Mouse (Mus musculus) brown adipose tissue, adult 24 weeks (tissue): ENCODE data around the gene Arsj. TPM values are rescaled to one million over a fixed set of nuclear protein-coding genes. Genes with fewer than 3 reads are reported as not detected.

ENCODE experiments used
- H3K27ac ChIP-seq: fragments of 200-500 bp; replicated peaks from 2 replicates; pipeline ENCODE4 v1.5.1; 2012; ENCODE audit warnings: low read depth, mild to moderate bottlenecking, low read length
- H3K4me1 ChIP-seq: fragments of 200-500 bp; 2 replicates; pipeline ENCODE4 v1.6.1; 2012; ENCODE audit warnings: low read length, mixed read lengths; ENCODE audit not compliant: control insufficient read depth, insufficient read depth, insufficient read length
- H3K4me3 ChIP-seq: fragments of 200-500 bp; 2 replicates; pipeline ENCODE4 v1.5.1; 2012; ENCODE audit warnings: low read depth, mild to moderate bottlenecking, low read length, moderate library complexity; ENCODE audit not compliant: insufficient read depth
- polyA plus RNA-seq: library from polyadenylated mRNA; stranded (reverse); fragments of >200 nt; gene quantifications from 2 replicates; pipeline ENCODE4 v1.2.4, GENCODE M21; 2012; ENCODE audit not compliant: missing spikeins, insufficient read depth, insufficient read length

Gene Arsj
- polyA plus RNA-seq, 1 experiment: 0.36 TPM

DNA sequence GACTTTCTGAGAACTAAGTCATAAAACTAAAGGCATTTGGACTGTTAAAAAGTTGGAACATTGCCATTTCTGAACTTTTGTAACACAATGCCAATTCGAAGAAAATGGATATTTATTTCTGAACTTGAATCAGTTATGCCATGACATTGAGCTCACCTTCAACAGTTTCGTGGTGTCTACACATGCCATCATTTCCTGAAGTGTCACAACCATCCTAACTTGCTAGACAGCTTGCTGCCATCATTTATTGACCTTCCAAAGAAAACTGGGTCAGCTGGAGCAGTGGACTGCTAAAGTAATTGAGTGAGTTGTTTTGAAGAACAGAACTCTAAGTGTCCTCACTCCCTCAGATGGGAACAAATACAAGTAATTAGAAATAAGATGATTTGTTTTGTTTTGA, 16.2 kb downstream of the Arsj start:
- H3K4me1 ChIP-seq: no peaks in the 10 kb centered on the region
- H3K4me3 ChIP-seq: no peak overlapping the region
- H3K27ac ChIP-seq: no peak overlapping the region

DNA sequence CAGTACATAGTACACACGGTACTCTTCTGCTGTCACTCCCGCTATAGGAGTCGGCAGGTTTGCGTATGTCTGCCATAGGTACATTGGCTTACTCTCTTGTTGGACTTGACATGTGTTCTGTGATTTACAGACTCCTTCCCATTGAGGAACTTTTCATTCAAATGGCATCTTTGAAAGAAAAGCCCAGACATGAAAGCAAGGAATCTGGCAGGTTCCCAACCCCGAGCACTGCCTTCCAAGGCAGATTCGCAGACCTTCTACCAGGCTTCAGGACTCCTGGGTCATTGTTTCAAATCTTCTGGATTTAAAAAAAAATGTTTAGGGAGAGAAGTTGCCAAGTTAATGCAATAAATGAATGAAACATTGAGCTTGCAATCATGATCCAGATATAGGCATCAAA, 19.8 kb downstream of the Arsj start:
- Histone ChIP-seq H3K4me1 (no peaks in the 10 kb centered on the region), H3K27ac (no peak overlapping the region), H3K4me3 (no peak overlapping the region)

GRCm38 (mm10) chr3:126384657-126385438, 21.4 kb downstream of the Arsj start:
- no peaks in the 10 kb centered on the region for H3K4me1 ChIP-seq
- no peak overlapping the region for H3K27ac ChIP-seq
- no peak overlapping the region for H3K4me3 ChIP-seq

GRCm38 (mm10) chr3:126397451-126397850, 34.0 kb downstream of the Arsj start:
- Histone ChIP-seq H3K4me1 (no peaks in the 10 kb centered on the region), H3K4me3 (no peak overlapping the region), H3K27ac (no peak overlapping the region)

GRCm38 (mm10) chr3:126397985-126398630, 34.6 kb downstream of the Arsj start:
- no peaks in the 10 kb centered on the region for H3K4me1 ChIP-seq
- H3K27ac ChIP-seq: no peak overlapping the region
- no peak overlapping the region for H3K4me3 ChIP-seq

GRCm38 (mm10) chr3:126400726-126401125, 37.2 kb downstream of the Arsj start:
- no peaks in the 10 kb centered on the region for H3K4me1 ChIP-seq
- H3K27ac ChIP-seq: no peak overlapping the region
- H3K4me3 ChIP-seq: no peak overlapping the region

- no peak overlapping the region for H3K4me3 ChIP-seq
- H3K4me1 ChIP-seq: no peaks in the 10 kb centered on the region
- H3K27ac ChIP-seq: no peak overlapping the region
Measured at GRCm38 (mm10) chr3:126402836-126403235, 39.4 kb downstream of the Arsj start.

GRCm38 (mm10) chr3:126404199-126404598, 40.7 kb downstream of the Arsj start:
- H3K27ac ChIP-seq: no peak overlapping the region
- no peak overlapping the region for H3K4me3 ChIP-seq
- no peaks in the 10 kb centered on the region for H3K4me1 ChIP-seq

DNA sequence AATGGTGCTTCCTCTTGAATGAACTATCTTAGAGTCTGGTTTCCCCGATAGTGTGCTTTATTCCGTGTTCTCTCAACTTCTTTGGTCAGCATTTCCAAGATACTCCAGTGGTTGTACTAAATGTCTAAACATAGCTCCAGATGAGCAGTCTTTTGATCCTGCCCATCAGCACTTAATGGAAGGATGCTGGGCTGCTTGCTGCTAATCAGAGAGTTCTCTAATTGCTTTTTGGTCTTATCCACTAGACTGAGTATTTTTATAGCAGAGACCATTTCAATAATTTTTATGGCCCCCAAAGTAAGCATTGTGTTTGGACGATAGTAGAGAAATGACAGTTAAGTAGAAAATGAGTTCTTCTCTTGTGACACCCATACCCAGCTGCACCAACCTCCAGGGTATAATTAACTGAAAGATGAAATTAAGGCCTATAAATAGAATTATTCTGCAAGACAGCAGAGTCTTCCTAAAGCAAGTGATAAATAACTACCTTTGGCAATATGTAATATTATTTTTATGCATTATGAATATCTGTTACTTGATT, 67.1 kb downstream of the Arsj start:
- Histone ChIP-seq H3K4me3 (no peak overlapping the region), H3K27ac (no peak overlapping the region), H3K4me1 (no peaks in the 10 kb centered on the region)

DNA sequence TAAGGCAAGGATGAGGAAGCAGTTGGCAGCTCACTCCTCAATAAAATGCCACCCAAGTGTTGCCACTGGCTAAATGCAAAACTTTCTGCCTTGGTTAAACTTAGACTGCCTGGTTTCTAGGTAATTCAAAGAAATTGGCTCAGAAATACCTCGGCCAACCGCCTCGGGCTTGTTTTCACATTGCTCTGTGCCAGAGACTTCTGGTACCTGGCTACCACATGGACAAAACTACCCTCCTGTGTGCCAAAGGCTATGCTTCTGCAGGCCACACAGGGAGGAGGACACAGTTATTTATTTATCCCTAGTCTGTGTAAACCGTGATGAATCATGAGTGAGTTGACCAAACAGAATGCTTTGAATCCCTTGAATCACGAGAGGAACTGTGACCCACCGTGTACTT, 75.8 kb downstream of the Arsj start:
- no peaks in the 10 kb centered on the region for H3K4me1 ChIP-seq
- no peak overlapping the region for H3K4me3 ChIP-seq
- H3K27ac ChIP-seq: no peak overlapping the region

GRCm38 (mm10) chr3:126449058-126449457, 85.6 kb downstream of the Arsj start:
- Histone ChIP-seq H3K27ac (no peak overlapping the region), H3K4me1 (no peaks in the 10 kb centered on the region), H3K4me3 (no peak overlapping the region)

DNA sequence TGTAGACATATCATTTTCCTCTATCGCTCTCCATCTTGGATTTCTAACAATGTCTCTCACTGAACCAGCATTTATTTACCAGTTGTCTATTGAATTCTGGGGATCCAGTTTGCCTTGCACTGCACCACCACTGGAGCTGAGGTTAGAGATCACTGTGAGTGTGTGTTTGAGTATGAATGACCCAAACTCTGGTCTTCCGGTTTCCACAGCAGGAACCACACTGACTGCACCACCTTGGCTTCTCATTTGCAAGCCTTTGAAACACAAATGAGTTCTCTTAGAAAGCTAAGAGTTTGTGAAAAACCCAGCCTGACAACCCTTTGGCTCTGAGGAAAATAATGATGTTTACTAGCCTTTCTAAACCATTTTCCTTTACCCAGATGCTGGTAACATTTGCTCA, 86.0 kb downstream of the Arsj start:
- no peaks in the 10 kb centered on the region for H3K4me1 ChIP-seq
- no peak overlapping the region for H3K27ac ChIP-seq
- no peak overlapping the region for H3K4me3 ChIP-seq

DNA sequence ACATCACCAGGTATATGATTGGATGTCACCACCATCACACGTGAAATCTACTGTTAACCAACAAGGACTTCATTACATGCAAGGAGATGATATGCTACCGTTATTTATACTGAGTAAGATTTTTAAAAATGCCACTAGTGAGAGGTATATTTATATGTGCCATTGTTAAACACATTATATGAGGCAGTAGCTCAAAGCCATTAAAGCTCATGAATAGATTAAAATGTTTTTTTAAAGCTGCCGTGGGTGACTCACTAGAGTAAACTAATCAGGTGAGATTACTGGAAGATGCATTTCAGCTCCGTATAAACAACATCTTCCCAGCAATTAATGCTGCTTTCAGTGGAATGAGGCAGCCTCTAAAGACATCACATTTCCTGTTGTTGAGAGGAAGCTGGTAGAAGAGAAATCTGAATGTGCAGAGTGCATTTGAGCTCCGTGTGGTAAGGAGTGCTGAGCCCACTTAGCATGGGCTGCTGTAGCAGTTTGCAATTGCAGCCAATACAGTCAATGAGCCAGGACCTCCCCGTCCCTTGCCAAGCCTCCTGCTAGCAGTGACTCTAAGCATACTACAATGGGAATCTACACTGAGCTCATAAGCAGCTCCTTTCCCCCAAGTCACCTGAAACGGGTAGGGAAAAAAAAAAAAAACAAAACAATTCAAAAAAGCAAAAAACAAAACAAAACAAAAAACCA, 92.5 kb downstream of the Arsj start:
- no peaks in the 10 kb centered on the region for H3K4me1 ChIP-seq
- no peak overlapping the region for H3K27ac ChIP-seq
- no peak overlapping the region for H3K4me3 ChIP-seq

DNA sequence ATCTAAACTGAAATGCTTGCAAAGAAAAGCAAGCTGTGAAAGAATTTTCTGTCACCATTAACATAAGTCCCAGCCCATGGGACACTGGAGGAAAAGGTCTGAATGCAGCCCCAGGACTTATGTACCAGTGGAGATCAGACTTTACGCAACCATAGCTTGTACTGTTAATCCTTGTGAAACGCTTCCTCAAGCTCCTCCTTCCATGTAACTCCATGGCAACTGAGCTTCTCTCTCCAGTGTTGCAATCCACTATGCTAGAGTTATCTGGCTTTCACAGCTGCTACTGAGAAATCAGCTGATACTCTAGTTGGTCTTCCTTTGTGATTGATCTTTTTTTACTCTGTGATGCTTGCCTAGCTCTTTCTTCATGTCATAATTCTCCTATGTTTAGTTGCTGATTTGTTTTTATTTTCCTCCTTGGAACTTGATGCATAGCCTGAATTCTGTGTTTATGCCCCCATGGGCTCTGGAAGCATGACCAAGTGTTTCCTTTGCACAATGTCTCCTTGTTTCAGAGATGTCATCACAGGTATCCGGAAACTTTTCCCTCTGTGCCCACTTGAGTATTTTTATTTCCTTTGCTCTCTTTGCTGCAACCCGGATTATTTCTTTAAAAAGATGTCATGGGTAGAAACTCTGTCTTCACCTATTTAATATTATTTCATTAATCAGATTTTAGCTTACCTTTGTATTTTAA, 99.8 kb downstream of the Arsj start:
- Histone ChIP-seq H3K4me1 (no peaks in the 10 kb centered on the region), H3K4me3 (no peak overlapping the region), H3K27ac (no peak overlapping the region)

GRCm38 (mm10) chr3:126464262-126464661, 100.8 kb downstream of the Arsj start:
- Histone ChIP-seq H3K27ac (no peak overlapping the region), H3K4me3 (no peak overlapping the region), H3K4me1 (no peaks in the 10 kb centered on the region)
